Mouse (Mus musculus) right cerebral cortex, postnatal 36 days (tissue): ENCODE data around the gene Btaf1.
"Not testable (repeated sequence)": the region's sequence is repeated elsewhere in the genome, so short reads cannot be mapped to it uniquely, and the experiment has no call there.

Experiments used
- DNase-seq, 2 experiments: peaks; one replicate each; pipeline ENCODE4 v3.0.0; 2022; ENCODE audit warnings: low spot score in 2 of 2, mixed read lengths in 1 of 2

The Btaf1 gene

DNA sequence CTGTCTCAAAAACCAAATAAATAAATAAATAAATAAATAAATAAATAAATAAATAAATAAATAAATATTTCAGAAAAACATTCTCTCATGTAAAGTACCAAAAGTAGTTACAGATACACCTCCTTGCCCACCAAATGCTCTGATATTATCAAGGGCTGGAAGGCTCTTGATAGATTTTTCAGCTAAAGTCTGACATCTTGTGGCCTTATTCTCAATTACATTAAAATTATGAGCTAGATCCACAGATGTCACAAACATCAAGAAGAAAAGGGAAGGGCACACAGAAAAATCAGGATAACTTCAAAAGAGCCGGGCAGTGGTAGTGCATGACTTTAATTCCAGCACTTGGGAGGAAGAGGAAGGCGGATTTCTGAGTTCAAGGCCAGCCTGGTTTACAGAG, 3.9 kb upstream of the Btaf1 start:
- DNase-seq: no peak

DNA sequence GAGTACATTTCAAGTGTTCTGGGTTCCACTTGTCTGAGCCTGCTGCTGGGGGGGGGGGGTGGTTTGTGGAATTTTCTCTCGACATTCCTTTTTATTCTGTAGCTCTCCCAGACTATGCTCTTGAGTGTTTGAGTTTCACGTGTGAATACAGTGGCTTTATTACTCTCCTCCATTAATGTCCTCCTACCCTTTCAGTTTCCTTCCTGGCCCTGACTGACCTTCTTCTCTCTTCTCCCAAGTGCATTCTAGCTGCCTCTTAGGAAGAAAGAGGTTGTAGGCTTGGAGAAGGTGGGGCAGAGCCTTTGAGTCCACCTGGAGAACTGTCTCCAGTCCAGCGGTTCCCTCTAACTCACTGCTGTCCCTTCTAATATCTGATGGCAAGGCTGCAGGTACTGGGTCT, 2.9 kb upstream of the Btaf1 start:
- no peak for DNase-seq

- no peak for DNase-seq
Observed at GRCm38 (mm10) chr19:36926553-36927236, 816 bp downstream of the Btaf1 start.

DNA sequence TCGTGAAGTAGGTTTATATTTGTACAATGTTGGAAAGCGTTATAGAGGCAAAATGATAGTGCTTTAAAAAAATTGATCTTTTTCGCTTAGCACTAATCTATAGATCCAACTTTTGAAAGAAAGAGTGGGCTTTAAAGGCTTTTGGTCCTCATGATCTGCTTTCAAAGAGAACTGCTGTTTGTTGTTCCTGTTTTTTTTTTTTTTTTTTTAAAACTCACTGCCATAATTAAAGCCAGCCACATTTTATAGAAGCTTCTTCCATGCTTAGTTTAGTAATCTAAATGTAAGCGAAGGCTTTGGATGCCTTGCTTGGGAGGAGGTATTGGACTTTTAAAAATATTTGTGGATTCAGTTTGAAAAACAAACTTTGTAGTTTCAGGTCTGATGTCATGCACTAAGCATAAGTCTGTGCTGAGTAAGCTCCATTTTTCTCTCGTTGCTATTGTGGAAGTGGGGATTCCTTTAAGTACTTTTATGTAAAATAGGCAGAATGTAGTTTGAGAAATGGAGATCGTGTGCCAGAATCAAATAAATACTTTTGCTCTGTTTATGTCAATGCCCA, 2.0 kb downstream of the Btaf1 start:
- DNase-seq: no peak

- DNase-seq: no peak
Observed at GRCm38 (mm10) chr19:36929816-36930215, 3.9 kb downstream of the Btaf1 start.

DNA sequence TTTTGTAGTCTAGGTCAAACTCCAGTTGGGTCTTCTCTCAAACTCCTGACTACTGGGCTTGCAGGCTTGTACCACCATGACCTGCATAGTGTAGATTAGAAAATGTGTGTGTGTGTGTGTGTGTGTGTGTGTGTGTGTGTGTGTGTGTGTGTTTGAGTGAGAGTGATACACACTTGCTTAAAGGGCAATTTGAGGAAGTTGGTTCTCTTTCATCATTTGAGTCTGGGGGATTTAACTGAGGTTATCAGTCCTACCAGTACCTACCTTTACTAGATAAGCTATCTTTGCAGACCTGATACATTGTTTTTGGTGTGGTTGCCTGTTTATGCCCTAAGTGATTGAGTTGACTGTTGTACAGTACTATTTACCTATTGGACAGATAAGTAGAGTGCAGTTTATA, 6.2 kb downstream of the Btaf1 start:
- no peak for DNase-seq

DNA sequence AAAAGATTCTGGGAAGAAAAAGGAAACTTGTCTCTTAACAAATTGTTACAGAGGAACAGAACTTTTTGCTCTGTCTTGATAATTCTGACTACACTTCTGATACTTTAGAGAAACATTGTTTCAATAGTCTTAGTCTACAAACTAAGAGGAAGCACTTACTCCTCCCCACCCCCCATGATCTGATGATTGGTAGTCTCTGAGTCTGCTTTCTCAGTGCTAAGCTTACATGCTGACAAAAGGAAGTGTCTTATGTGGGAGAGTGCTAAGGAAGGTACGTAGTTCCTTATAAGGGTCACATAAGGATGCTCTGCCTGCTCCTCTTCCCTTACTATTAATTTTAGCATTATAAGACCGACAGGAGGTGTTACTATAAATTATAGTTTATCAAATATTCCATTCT, 6.7 kb downstream of the Btaf1 start:
- no peak for DNase-seq

DNA sequence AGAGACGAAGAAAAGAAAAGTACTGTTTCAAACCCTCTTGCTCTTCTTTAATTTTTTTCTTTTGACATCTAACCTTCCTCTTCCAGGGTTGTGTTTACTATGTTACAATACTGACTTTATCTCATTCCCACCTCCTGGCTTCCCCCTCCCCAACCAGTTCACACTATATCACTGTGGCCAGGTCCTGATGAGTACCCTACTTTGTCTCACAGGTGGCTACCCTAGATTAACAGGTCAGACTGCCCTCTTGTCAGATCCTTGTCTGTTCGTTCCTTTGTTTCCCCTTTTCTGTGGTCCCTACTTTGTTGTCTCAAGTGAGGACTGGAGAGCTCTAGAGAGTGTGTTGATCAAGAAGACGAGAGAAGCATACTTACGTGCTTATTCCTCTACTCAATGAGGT, 10.4 kb downstream of the Btaf1 start:
- no peak for DNase-seq

- no peak for DNase-seq
Observed at GRCm38 (mm10) chr19:36938008-36938407, 12.1 kb downstream of the Btaf1 start.

DNA sequence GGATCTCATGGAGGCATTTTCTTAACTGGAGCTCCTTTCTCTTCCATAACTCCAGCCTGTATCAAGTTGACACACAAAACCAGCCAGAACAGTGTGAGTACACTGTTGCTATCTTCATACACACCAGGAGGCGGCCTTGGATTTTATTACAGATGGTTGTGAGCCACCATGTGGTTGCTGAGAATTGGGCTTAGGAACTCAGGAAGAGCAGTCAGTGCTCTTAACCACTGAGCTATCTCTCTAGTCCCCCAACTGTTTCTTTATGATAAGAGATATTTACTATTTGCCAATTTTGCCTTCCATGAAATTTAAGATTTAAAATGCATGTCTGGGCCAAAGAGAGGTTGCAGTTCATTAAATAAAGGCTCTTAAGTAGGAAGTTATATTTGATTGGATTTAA, 14.2 kb downstream of the Btaf1 start:
- DNase-seq: no peak

- no peak for DNase-seq
Observed at GRCm38 (mm10) chr19:36953637-36954206, 27.8 kb downstream of the Btaf1 start.

DNA sequence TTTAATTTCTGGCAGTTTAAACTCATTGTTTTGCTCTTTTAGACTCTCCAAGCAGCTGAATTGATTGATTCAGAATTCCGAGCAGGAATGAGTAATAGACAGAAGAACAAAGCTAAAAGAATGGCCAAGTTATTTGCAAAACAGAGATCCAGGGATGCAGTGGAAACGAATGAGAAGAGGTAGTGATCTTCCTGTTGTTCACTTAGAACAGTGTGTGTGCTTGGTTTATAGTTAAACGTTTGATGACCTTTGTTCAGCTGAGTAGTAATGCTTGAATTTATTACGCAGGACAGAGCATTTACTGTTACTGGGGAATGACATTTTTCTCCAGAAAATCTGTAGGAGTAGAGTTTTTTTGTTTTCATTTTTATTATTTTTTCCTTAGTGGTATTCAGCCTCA, 32.5 kb downstream of the Btaf1 start:
- DNase-seq: no peak

DNA sequence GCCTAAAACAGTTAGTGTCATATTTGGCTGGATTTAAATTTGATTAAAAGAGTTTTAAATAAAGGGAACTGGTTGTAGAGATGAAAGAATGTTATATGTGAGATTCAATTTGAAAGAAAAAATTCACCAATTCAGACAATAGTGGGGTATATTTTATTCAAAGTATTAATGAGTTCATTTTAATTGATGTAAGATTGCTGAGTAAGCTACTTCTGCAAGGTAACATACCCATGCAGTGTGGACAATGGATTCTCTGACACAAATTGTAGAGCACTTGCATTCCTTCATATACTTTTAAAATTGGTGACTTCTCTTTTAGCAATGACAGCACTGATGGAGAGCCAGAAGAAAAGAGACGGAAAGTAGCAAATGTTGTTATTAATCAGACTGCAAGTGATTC, 35.4 kb downstream of the Btaf1 start:
- DNase-seq: no peak

- not testable (repeated sequence) for DNase-seq
Observed at GRCm38 (mm10) chr19:36962544-36963260, 36.8 kb downstream of the Btaf1 start.

- DNase-seq: no peak
Observed at GRCm38 (mm10) chr19:37004557-37004956, 78.7 kb downstream of the Btaf1 start.

GRCm38 (mm10) chr19:37009878-37010281, 84.0 kb downstream of the Btaf1 start:
- DNase-seq: no peak

DNA sequence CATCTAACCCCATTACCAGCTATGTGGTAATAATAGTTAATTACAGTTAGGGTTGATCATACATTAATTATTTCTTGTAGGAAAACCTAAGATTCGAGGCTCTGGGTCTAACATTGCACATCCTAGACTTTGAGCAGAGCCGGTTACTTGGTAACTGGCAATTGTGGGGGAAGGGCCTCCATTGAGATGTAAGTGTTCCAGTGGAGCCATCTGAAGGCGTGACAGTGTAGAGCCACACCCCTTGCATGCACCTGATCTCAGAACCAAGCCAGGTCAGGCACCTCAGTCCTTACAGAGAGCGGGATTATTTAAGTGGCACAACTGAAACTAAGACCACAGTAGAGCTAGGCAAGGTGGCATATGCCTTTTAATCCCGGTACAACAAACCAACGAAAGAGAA, 87.6 kb downstream of the Btaf1 start:
- no peak for DNase-seq

GRCm38 (mm10) chr19:37014173-37014939, 88.5 kb downstream of the Btaf1 start:
- no peak for DNase-seq

- no peak for DNase-seq
Observed at GRCm38 (mm10) chr19:37016890-37017289, 91.0 kb downstream of the Btaf1 start.

GRCm38 (mm10) chr19:37018411-37018810, 92.5 kb downstream of the Btaf1 start:
- DNase-seq: no peak

GRCm38 (mm10) chr19:37018931-37019330, 93.1 kb downstream of the Btaf1 start:
- DNase-seq: no peak

GRCm38 (mm10) chr19:37020531-37020930, 94.7 kb downstream of the Btaf1 start:
- DNase-seq: no peak
